Mouse (Mus musculus): ENCODE measurements around the gene Fam172a.

Gene Fam172a

GRCm38 (mm10) chr13:78180261-78180660 lies 478.4 kb downstream of the Fam172a start:
- no peak for DNase-seq (ENCODE audit: low spot score)

- DNase-seq (ENCODE audit: low spot score): no peak
These were observed 479.5 kb downstream of the Fam172a start for GRCm38 (mm10) chr13:78181071-78181929.

- no peak for DNase-seq (ENCODE audit: low spot score)
These were observed 480.2 kb downstream of the Fam172a start for GRCm38 (mm10) chr13:78181930-78182558.

- DNase-seq (ENCODE audit: low spot score): no peak
These were observed 481.2 kb downstream of the Fam172a start for GRCm38 (mm10) chr13:78183004-78183403.

- no peak for DNase-seq (ENCODE audit: low spot score)
These were observed 482.2 kb downstream of the Fam172a start for GRCm38 (mm10) chr13:78183986-78184385.

- DNase-seq (ENCODE audit: low spot score): no peak
These were observed 483.1 kb downstream of the Fam172a start for GRCm38 (mm10) chr13:78184786-78185466.

- DNase-seq (ENCODE audit: low spot score): no peak
These were observed 484.6 kb downstream of the Fam172a start for GRCm38 (mm10) chr13:78186340-78186946.

GRCm38 (mm10) chr13:78187833-78188232 lies 486.0 kb downstream of the Fam172a start:
- DNase-seq (ENCODE audit: low spot score): no peak

- no peak for DNase-seq (ENCODE audit: low spot score)
These were observed 487.8 kb downstream of the Fam172a start for GRCm38 (mm10) chr13:78189586-78189985.

- DNase-seq (ENCODE audit: low spot score): no peak
These were observed 491.4 kb downstream of the Fam172a start for GRCm38 (mm10) chr13:78193211-78193610.

- DNase-seq (ENCODE audit: low spot score): no peak
These were observed 492.5 kb downstream of the Fam172a start for GRCm38 (mm10) chr13:78194135-78194849.

GRCm38 (mm10) chr13:78194850-78195600 lies 493.2 kb downstream of the Fam172a start:
- no peak for DNase-seq (ENCODE audit: low spot score)

- no peak for DNase-seq (ENCODE audit: low spot score)
These were observed 493.8 kb downstream of the Fam172a start for GRCm38 (mm10) chr13:78195601-78196115.

- DNase-seq (ENCODE audit: low spot score): no peak
These were observed 494.5 kb downstream of the Fam172a start for GRCm38 (mm10) chr13:78196236-78196796.

- no peak for DNase-seq (ENCODE audit: low spot score)
These were observed 495.5 kb downstream of the Fam172a start for GRCm38 (mm10) chr13:78197286-78197818.

- DNase-seq (ENCODE audit: low spot score): no peak
These were observed 496.1 kb downstream of the Fam172a start for GRCm38 (mm10) chr13:78197819-78198390.

GRCm38 (mm10) chr13:78198391-78198870 lies 496.6 kb downstream of the Fam172a start:
- DNase-seq (ENCODE audit: low spot score): no peak

- no peak for DNase-seq (ENCODE audit: low spot score)
These were observed 497.2 kb downstream of the Fam172a start for GRCm38 (mm10) chr13:78198871-78199641.

GRCm38 (mm10) chr13:78199642-78200160 lies 497.9 kb downstream of the Fam172a start, which contains the start of gene Nr2f1:
Nr2f1 (minus strand) TSS chr13:78199757.
- DNase-seq (ENCODE audit: low spot score): no peak

All from lung, postnatal 25 days (tissue).